21 mouse cellular contexts compared by ENCODE assay signal in the genomic region with DNA sequence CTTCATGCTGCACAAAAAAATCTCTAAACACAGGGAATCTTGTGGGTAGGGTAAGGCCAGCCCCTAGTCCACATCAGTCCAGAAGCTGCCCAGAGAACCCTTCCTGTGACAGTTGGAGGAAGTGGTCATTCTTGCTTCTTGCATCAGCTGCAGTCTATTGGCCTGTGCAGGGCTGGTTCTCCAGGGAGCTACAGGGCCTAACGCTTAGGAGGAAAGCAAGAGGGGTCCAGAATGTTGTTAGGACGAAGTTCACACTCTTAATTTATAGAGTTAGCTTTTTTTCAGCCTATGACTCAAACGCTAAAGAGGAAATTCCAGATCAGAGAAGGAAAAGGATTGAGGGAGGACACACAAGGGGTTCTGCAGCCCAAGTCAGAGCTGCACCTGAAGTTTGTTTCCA. TPM values are rescaled to one million over a fixed set of nuclear protein-coding genes. Genes with fewer than 3 reads are reported as not detected.
"Had no signal": no experiment of that assay in that cellular context is flagged by ENCODE, and none has a peak within 500 bp of the region (broad histone marks: within the 10 kb centered on the region; RNA-seq: fewer than 3 reads in every experiment).

No protein-coding gene starts in this region.

- H3K27ac ChIP-seq: limb, embryonic 12.5 days; liver, embryonic 14.5 days; midbrain, embryonic 15.5 days; neural tube, embryonic 12.5 days had no signal

- ATAC-seq: lung, postnatal 0 days; midbrain, embryonic 15.5 days had no signal

- H3K9me3 ChIP-seq: limb, embryonic 12.5 days; midbrain, embryonic 15.5 days had no signal

- H3K4me1 ChIP-seq: limb, embryonic 12.5 days; megakaryocyte, embryonic 14.5 days; midbrain, embryonic 15.5 days; neural tube, embryonic 12.5 days had no signal

- DNase-seq: kidney, adult 18-20 months; kidney, postnatal 36 days; layer of hippocampus, adult 9-11 months; layer of hippocampus, postnatal 36 days; lung, adult 18-20 months; lung, postnatal 4 days; retina, postnatal 1 day; right cerebral cortex, postnatal 4 days; spleen, adult 18-20 months; thymus, adult 2 months; thymus, postnatal 25 days had no signal

- H3K9ac ChIP-seq: limb, embryonic 12.5 days; liver, embryonic 14.5 days; midbrain, embryonic 15.5 days; neural tube, embryonic 12.5 days had no signal

- H3K4me3 ChIP-seq: limb, embryonic 12.5 days; megakaryocyte, embryonic 14.5 days; midbrain, embryonic 15.5 days; neural tube, embryonic 12.5 days had no signal

- H3K36me3 ChIP-seq: midbrain, embryonic 15.5 days had no signal

- H3K27me3 ChIP-seq: limb, embryonic 12.5 days; megakaryocyte, embryonic 14.5 days; midbrain, embryonic 15.5 days; neural tube, embryonic 12.5 days had no signal

- H3K4me2 ChIP-seq: limb, embryonic 12.5 days; midbrain, embryonic 11.5 days; midbrain, embryonic 15.5 days; neural tube, embryonic 12.5 days had no signal

RNA-seq across cellular contexts. Expression of gene Ube2u, which starts 31.8 kb away (rescaled TPM):
- total RNA-seq: layer of hippocampus, adult 18-20 months; layer of hippocampus, postnatal 36 days; left cerebral cortex, postnatal 25 days; monocyte, adult 5-6 weeks had no signal
- polyA plus RNA-seq: thymus, adult 2 months had no signal
